Mouse (Mus musculus) embryonic facial prominence, embryonic 14.5 days (tissue): ENCODE data around the gene Grcc10. TPM values are rescaled to one million over a fixed set of nuclear protein-coding genes. Genes with fewer than 3 reads are reported as not detected.

Experiments used
- ATAC-seq: fragments of 200-750 bp; cut with Nextera tagmentation; 2 replicates; pipeline ENCODE4 v1.8.0; 2017; ENCODE audit warnings: low read depth, moderate number of reproducible peaks, moderate TSS enrichment
- DNase-seq: peaks from one replicate; pipeline ENCODE4 v3.0.0-alpha.2; 2015; ENCODE audit warnings: low spot score
- H3K27ac ChIP-seq: fragments of 300-500 bp; sonication (generic); replicated peaks from 2 replicates; pipeline ENCODE4 v1.5.1; 2014; ENCODE audit warnings: low read depth, mild to moderate bottlenecking, low read length, moderate library complexity
- H3K27me3 ChIP-seq: fragments of 300-500 bp; sonication (generic); replicated peaks from 2 replicates; pipeline ENCODE4 v1.6.1; 2014; ENCODE audit warnings: low read length; ENCODE audit not compliant: control insufficient read depth, insufficient read depth
- H3K36me3 ChIP-seq: fragments of 300-500 bp; sonication (generic); 2 replicates; pipeline ENCODE4 v1.6.1; 2014; ENCODE audit warnings: low read length, mixed read lengths; ENCODE audit not compliant: control insufficient read depth, insufficient read depth
- H3K4me1 ChIP-seq: fragments of 300-500 bp; sonication (generic); 2 replicates; pipeline ENCODE4 v1.6.1; 2014; ENCODE audit warnings: antibody characterized with exemption, low read length; ENCODE audit not compliant: control insufficient read depth, insufficient read depth
- H3K4me2 ChIP-seq: fragments of 300-500 bp; sonication (generic); 2 replicates; pipeline ENCODE4 v1.6.1; 2014; ENCODE audit warnings: low read depth, mild to moderate bottlenecking, low read length, moderate library complexity, mixed read lengths
- H3K4me3 ChIP-seq: fragments of 300-500 bp; sonication (generic); 2 replicates; pipeline ENCODE4 v1.5.1; 2014; ENCODE audit warnings: low read depth, mild to moderate bottlenecking, low read length
- H3K9ac ChIP-seq: fragments of 300-500 bp; sonication (generic); 2 replicates; pipeline ENCODE4 v1.6.1; 2014; ENCODE audit warnings: low read depth, mild to moderate bottlenecking, low read length, moderate library complexity, mixed read lengths
- H3K9me3 ChIP-seq: fragments of 300-500 bp; sonication (generic); 2 replicates; pipeline ENCODE4 v1.6.1; 2016; ENCODE audit warnings: low read length; ENCODE audit not compliant: control insufficient read depth
- WGBS: fragments of 180-500 bp; shearing (Covaris S2); extraction: QIAGEN DNeasy Blood & Tissue Kit; methylation state at CpG from one replicate; pipeline ENCODE4 v1.1.7; 2014; 5-methylcytosine and 5-hydroxymethylcytosine counted together
- polyA plus RNA-seq: library from polyadenylated mRNA; unstranded; fragments of >200 nt; fragmentation: Nextera tagmentation; extraction: Ambion mirVana; gene quantifications from 2 replicates; pipeline ENCODE4 v1.2.1, GENCODE M21; 2014

Grcc10 gene
- polyA plus RNA-seq, 1 experiment from 2014 or later: 392 TPM

GRCm38 (mm10) chr6:124717968-124718367 lies 23.2 kb downstream of the Grcc10 start:
- Histone ChIP-seq H3K27ac (peak overlapping the region; percentile 80), H3K4me1 (peaks cover 5% of the 10 kb centered on the region), H3K9me3 (no peaks in the 10 kb centered on the region), H3K4me3 (peak overlapping the region; percentile 37), H3K4me2 (peak overlapping the region; percentile 43), H3K36me3 (peaks cover 47% of the 10 kb centered on the region), H3K27me3 (no peaks in the 10 kb centered on the region), H3K9ac (peak overlapping the region; percentile 61)
- DNase-seq (no peak), ATAC-seq (no peak)
- WGBS: 69% methylated on average over 13 of the region's 13 CpGs

- H3K36me3 ChIP-seq: peaks cover 47% of the 10 kb centered on the region
- peaks cover 5% of the 10 kb centered on the region for H3K4me1 ChIP-seq
- 66% methylated on average over 20 of the region's 20 CpGs for WGBS
- no peak overlapping the region for H3K9ac ChIP-seq
- H3K4me2 ChIP-seq: peak overlapping the region; percentile 43
- DNase-seq (peak; percentile 75), ATAC-seq (no peak)
- H3K27ac ChIP-seq: peak overlapping the region; percentile 19; the same call in 1 of the 2 replicates
- peak overlapping the region; percentile 37 for H3K4me3 ChIP-seq
- no peaks in the 10 kb centered on the region for H3K9me3 ChIP-seq
- H3K27me3 ChIP-seq: no peaks in the 10 kb centered on the region
Measured at GRCm38 (mm10) chr6:124716864-124717490, 24.2 kb downstream of the Grcc10 start.

- peaks cover 16% of the 10 kb centered on the region for H3K4me1 ChIP-seq
- 13% methylated on average over 11 of the region's 11 CpGs for WGBS
- H3K36me3 ChIP-seq: peaks cover 56% of the 10 kb centered on the region
- H3K27me3 ChIP-seq: no peaks in the 10 kb centered on the region
- H3K9me3 ChIP-seq: no peaks in the 10 kb centered on the region
- peak overlapping the region; percentile 84; the same call in 1 of the 2 replicates for H3K27ac ChIP-seq
- peak overlapping the region; percentile 96 for H3K9ac ChIP-seq
- DNase-seq (no peak), ATAC-seq (no peak)
- H3K4me3 ChIP-seq: peak overlapping the region; percentile 99
- peak overlapping the region; percentile 96 for H3K4me2 ChIP-seq
Measured at GRCm38 (mm10) chr6:124712918-124713317, 28.3 kb downstream of the Grcc10 start.

GRCm38 (mm10) chr6:124711824-124712782 lies 29.1 kb downstream of the Grcc10 start, which contains the start of the genes Emg1 and Phb2:
Emg1 (minus strand) TSS chr6:124712178.
Phb2 (plus strand) TSS chr6:124712336.
- no peaks in the 10 kb centered on the region for H3K9me3 ChIP-seq
- peak within 1 kb of the TSS; percentile 96 for H3K9ac ChIP-seq
- peak within 1 kb of the TSS; percentile 99 for H3K4me3 ChIP-seq
- peak within 1 kb of the TSS; percentile 96 for H3K4me2 ChIP-seq
- peaks cover 56% of the 10 kb centered on the region for H3K36me3 ChIP-seq
- ATAC-seq (peak; percentile 96), DNase-seq (peak; percentile 99)
- peaks cover 16% of the 10 kb centered on the region for H3K4me1 ChIP-seq
- no peaks in the 10 kb centered on the region for H3K27me3 ChIP-seq
- under 1% methylated on average over 50 of the region's 76 CpGs for WGBS
- H3K27ac ChIP-seq: peak within 1 kb of the TSS; percentile 84

- DNase-seq: no peak
- no peak overlapping the region for H3K27ac ChIP-seq
- H3K27me3 ChIP-seq: no peaks in the 10 kb centered on the region
- peaks cover 49% of the 10 kb centered on the region for H3K36me3 ChIP-seq
- peaks cover 15% of the 10 kb centered on the region for H3K4me1 ChIP-seq
- WGBS: 95% methylated on average over 10 of the region's 10 CpGs
- ATAC-seq: no peak
- H3K4me2 ChIP-seq: no peak overlapping the region
- no peak overlapping the region for H3K4me3 ChIP-seq
- H3K9ac ChIP-seq: no peak overlapping the region
- no peaks in the 10 kb centered on the region for H3K9me3 ChIP-seq
Measured at GRCm38 (mm10) chr6:124708289-124708889, 32.8 kb downstream of the Grcc10 start.

- Histone ChIP-seq H3K27me3 (no peaks in the 10 kb centered on the region), H3K4me1 (peaks cover 9% of the 10 kb centered on the region), H3K4me3 (no peak overlapping the region), H3K4me2 (no peak overlapping the region), H3K36me3 (peaks cover 70% of the 10 kb centered on the region), H3K9me3 (no peaks in the 10 kb centered on the region), H3K9ac (no peak overlapping the region), H3K27ac (no peak overlapping the region)
- no peak for ATAC-seq
- no peak for DNase-seq
- 80% methylated on average over 5 of the region's 5 CpGs for WGBS
Measured at GRCm38 (mm10) chr6:124706061-124706627, 35.0 kb downstream of the Grcc10 start.

- no peak for ATAC-seq
- H3K36me3 ChIP-seq: peaks cover 87% of the 10 kb centered on the region
Measured at GRCm38 (mm10) chr6:124704417-124704816, 36.8 kb downstream of the Grcc10 start.

GRCm38 (mm10) chr6:124703789-124704188 lies 37.4 kb downstream of the Grcc10 start:
- ATAC-seq: no peak
- Histone ChIP-seq H3K4me3 (no peak overlapping the region), H3K36me3 (peaks cover 92% of the 10 kb centered on the region), H3K27ac (no peak overlapping the region), H3K27me3 (no peaks in the 10 kb centered on the region), H3K9ac (no peak overlapping the region), H3K4me2 (no peak overlapping the region), H3K4me1 (no peaks in the 10 kb centered on the region), H3K9me3 (no peaks in the 10 kb centered on the region)
- no peak for DNase-seq
- 78% methylated on average over 6 of the region's 7 CpGs for WGBS

More at GRCm38 (mm10) chr6:124704417-124704816, 36.8 kb downstream of the Grcc10 start:
- no peak overlapping the region for H3K9ac ChIP-seq
- 85% methylated on average over 2 of the region's 2 CpGs for WGBS
- no peak overlapping the region for H3K4me2 ChIP-seq
- no peak for DNase-seq
- no peaks in the 10 kb centered on the region for H3K4me1 ChIP-seq
- no peak overlapping the region for H3K27ac ChIP-seq
- H3K27me3 ChIP-seq: no peaks in the 10 kb centered on the region
- no peaks in the 10 kb centered on the region for H3K9me3 ChIP-seq
- H3K4me3 ChIP-seq: no peak overlapping the region
